Mouse (Mus musculus) embryonic fibroblast, embryonic 13.5 days (primary cell): ENCODE measurements around the gene Tmem38b. TPM values are rescaled to one million over a fixed set of nuclear protein-coding genes. Genes with fewer than 3 reads are reported as not detected.

Experiments
- H3K27ac ChIP-seq: 2 replicates; pipeline ENCODE4 v1.5.1; 2012; ENCODE audit warnings: low read length, control low read depth, inconsistent platforms; ENCODE audit not compliant: insufficient read depth
- H3K4me1 ChIP-seq: 2 replicates; pipeline ENCODE4 v1.6.1; 2011; ENCODE audit warnings: low read length; ENCODE audit not compliant: control insufficient read depth, insufficient read depth
- H3K4me3 ChIP-seq: 2 replicates; pipeline ENCODE4 v1.5.1; 2011; ENCODE audit warnings: mild to moderate bottlenecking, control low read depth, low read length; ENCODE audit not compliant: insufficient read depth
- CTCF ChIP-seq: IDR thresholded peaks from 2 replicates; pipeline ENCODE4 v1.5.1; 2011; ENCODE audit warnings: mild to moderate bottlenecking, control low read depth, low read length, moderate library complexity, borderline replicate concordance; ENCODE audit not compliant: insufficient read depth
- POLR2A ChIP-seq: IDR thresholded peaks from 2 replicates; pipeline ENCODE4 v1.6.1; 2011; ENCODE audit warnings: low read depth, mild to moderate bottlenecking, control low read depth, low read length, moderate library complexity
- polyA plus RNA-seq: library from polyadenylated mRNA; stranded (reverse); fragments of >200 nt; gene quantifications from 2 replicates; pipeline ENCODE4 v1.2.4, GENCODE M21; 2011; ENCODE audit warnings: low read depth; ENCODE audit not compliant: missing spikeins, insufficient read length

Tmem38b gene
- polyA plus RNA-seq, result 11.8 and 15.6 TPM in 2 replicates

DNA sequence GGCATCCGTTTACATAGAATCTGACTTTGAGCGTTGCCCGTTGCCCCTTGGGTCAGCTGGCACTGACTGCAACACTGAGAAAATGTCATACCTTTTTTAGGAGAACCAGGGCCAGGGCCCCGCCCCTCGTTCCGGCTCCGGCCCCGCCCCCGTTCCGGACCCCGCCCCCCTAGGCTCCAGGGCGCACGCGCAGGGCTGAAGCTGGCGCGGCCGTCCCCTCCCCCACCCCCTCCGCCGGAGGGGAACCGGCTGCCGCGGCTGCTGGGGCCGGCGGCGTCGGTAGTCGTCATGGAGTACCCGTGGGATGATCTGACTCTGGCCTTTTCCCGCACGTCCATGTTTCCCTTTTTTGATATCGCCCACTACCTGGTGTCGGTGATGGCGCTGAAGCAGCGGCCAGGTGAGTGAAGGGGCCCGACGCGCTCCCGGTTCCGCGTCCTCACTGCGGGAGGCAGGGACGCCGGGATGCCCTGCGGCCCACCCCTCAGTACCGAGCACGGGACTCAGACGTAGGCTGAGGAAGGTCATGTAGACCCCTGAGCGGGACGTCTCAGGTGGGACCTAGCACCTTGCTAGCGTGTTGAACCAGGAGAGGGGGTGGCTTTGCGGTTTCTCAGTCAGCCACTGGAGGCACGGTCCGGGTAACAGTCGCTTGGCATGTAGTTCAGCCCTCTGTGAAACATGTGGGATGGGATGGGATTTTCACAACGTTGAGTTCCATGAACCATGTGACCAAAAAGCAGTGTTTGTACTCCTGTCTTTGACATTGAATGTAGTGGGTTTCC lies at the start of gene Tmem38b:
Gene Tmem38b (plus strand): TSS at position 225 of the 785 bp plus-strand sequence.
- no peak within 1 kb of the TSS for H3K27ac ChIP-seq
- TF ChIP-seq CTCF (no peak), POLR2A (peak; percentile 57)
- H3K4me3 ChIP-seq, result peak within 1 kb of the TSS; percentile 72
- H3K4me1 ChIP-seq, result no peaks in the 10 kb centered on the region; the same call in 1 of the 2 replicates

GRCm38 (mm10) chr4:53781396-53781795 lies 44.4 kb upstream of the Tmem38b start:
- no peak for TF ChIP-seq CTCF
- no peak for TF ChIP-seq POLR2A
- no peak overlapping the region for H3K27ac ChIP-seq
- H3K4me3 ChIP-seq, result no peak overlapping the region
- no peaks in the 10 kb centered on the region for H3K4me1 ChIP-seq

DNA sequence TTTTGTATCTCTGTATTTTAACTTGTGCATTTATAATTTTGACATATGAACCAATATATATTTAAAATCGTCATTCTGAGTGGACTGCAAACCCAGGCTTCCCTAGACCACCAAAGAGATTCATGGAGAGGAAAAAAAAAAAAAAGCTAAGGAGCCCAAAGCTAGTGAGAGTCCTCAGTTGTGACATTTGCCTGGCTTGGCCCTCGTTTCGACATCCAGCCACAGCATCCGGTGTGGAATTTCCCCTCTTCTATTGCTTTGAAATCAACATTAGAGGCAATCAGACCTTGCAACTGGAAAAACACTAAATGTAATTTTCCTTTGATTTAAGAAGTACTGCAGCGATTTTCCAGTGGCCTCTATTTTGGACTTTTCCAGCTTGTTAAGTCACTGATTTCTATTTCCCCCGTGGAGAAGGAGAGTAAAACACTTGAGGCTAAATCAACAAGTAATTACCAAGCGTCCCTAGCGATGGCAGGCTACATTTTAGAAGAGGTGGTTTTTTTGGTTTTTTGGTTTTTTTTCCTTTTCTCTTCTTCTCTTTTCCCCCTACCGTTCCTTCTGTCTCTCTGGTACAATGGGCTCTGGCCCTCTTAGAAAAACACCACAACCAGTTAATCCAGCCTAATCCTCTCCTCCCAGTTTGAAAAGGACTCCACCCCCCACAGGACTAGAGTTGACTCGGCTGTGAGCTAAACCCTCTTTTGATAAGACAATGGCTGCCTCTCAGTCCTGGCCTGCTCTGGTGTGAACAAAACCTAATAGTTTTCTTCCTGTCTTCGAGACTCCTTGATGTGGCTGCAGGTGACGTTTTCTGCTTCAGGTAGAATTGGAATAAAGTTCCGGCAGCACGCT lies 43.4 kb upstream of the Tmem38b start:
- TF ChIP-seq CTCF (no peak), POLR2A (no peak)
- H3K4me3 ChIP-seq, result no peak overlapping the region
- no peaks in the 10 kb centered on the region for H3K4me1 ChIP-seq
- no peak overlapping the region for H3K27ac ChIP-seq

DNA sequence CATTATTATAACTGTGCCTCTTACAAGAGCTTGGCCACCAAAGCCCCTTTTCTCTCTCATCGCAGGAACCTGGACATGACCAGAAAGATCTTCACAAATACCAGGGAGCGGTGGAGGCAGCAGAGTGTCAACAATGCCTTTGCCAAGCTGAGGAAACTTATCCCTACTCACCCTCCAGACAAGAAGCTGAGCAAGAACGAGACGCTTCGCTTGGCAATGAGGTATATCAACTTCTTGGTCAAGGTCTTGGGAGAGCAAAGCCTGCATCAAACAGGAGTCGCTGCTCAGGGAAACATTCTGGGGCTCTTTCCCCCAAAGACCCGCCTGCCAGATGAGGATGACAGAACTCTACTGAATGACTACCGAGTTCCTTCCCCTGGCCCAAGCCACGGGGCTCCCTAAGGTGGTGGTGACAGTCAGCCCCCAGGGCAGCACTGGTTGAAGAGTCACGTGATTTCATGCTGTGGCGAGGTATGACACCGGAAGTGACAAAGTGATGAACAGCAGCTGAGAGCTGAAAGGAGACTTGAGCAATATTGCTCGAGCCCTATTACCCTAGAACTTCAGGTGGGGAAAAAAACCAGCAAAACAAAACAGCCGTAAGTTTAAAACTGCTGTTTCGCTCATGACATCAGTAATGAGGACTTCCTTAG lies 40.0 kb upstream of the Tmem38b start:
- Histone ChIP-seq H3K4me1 (no peaks in the 10 kb centered on the region), H3K27ac (no peak overlapping the region), H3K4me3 (no peak overlapping the region)
- TF ChIP-seq CTCF, result no peak
- no peak for TF ChIP-seq POLR2A

DNA sequence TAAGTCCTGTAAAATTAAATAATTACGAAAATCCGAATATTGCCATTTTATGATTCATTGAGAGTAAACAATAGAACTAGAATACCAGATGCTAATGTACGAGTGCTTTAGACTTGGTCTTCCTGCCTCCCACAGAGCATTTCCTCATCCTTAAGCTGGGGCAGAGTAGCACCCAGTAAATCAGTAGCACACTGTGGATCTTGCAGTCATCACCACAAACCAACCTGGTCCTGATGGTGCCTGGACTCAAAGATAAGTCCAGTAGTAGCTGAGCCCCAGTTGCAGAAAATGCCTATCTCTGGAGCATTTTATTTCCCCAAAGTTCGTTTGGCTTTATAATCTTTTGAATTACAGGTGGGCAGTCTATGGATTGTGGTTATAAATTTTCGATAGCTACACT lies 39.0 kb upstream of the Tmem38b start:
- Histone ChIP-seq H3K4me1 (no peaks in the 10 kb centered on the region), H3K27ac (no peak overlapping the region), H3K4me3 (no peak overlapping the region)
- TF ChIP-seq CTCF (no peak), POLR2A (no peak)

DNA sequence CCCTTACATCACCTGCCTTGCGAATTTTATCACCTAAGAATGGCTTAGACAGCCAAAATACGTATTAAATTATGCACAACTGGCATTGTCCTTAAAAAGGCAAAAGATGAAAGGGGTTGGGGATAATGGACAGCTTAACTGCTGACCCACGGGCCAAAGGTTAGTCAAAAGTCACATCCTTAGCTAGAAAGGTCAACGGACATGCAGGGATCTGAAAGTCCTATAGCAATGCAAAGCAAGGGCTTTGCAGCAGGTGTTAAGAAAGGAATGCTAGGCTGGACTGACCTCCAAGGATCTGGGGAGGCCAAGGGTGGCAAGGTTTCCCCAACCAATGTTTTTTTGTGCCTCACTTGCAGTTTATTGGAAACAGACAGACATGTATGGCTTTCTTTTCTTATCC lies 36.5 kb upstream of the Tmem38b start:
- Histone ChIP-seq H3K4me1 (no peaks in the 10 kb centered on the region), H3K27ac (no peak overlapping the region), H3K4me3 (no peak overlapping the region)
- TF ChIP-seq POLR2A (no peak), CTCF (no peak)

GRCm38 (mm10) chr4:53794257-53794966 lies 31.4 kb upstream of the Tmem38b start:
- TF ChIP-seq POLR2A (no peak), CTCF (no peak)
- Histone ChIP-seq H3K4me1 (peaks cover 3% of the 10 kb centered on the region; the same call in 1 of the 2 replicates), H3K27ac (no peak overlapping the region), H3K4me3 (no peak overlapping the region)

GRCm38 (mm10) chr4:53795086-53795485 lies 30.8 kb upstream of the Tmem38b start:
- peaks cover 3% of the 10 kb centered on the region; the same call in 1 of the 2 replicates for H3K4me1 ChIP-seq
- no peak overlapping the region for H3K27ac ChIP-seq
- H3K4me3 ChIP-seq, result no peak overlapping the region
- TF ChIP-seq CTCF, result no peak
- no peak for TF ChIP-seq POLR2A

DNA sequence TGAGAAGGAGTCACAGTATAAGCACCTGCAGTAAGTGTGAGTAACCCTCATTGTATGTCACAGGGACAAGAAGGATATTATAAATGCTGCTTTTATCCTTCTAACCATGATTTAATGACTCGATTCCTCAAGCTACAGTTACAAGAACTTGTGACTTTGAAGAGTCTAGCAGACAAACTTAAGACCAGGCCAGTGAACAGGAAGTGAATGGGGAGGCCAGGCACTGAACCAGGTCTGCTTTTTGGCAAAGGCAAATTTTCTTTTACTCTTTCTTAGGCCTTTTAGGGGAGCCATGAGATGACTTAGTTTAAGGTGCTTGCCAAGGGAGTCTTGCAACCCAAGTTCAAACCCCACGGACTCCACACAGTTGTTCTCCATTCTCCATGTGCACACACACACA lies 30.1 kb upstream of the Tmem38b start:
- TF ChIP-seq CTCF (no peak), POLR2A (no peak)
- Histone ChIP-seq H3K27ac (no peak overlapping the region), H3K4me1 (peaks cover 3% of the 10 kb centered on the region; the same call in 1 of the 2 replicates), H3K4me3 (no peak overlapping the region)
